Mouse (Mus musculus) kidney, embryonic 14.5 days (tissue): Measurements from ENCODE around the gene C2cd3. TPM values are rescaled to one million over a fixed set of nuclear protein-coding genes. Genes with fewer than 3 reads are reported as not detected.

ENCODE experiments used
- ATAC-seq: fragments of 200-750 bp; cut with Nextera tagmentation; 2 replicates; pipeline ENCODE4 v1.8.0; 2017; ENCODE audit warnings: moderate number of reproducible peaks, mild to moderate bottlenecking, moderate TSS enrichment, moderate library complexity; ENCODE audit not compliant: low FRiP score, low TSS enrichment
- H3K27ac ChIP-seq: fragments of 300-500 bp; sonication (generic); 2 replicates; pipeline ENCODE4 v1.5.1; 2014; ENCODE audit warnings: low read depth, mild to moderate bottlenecking, low read length, moderate library complexity, mixed read lengths
- H3K27me3 ChIP-seq: fragments of 300-500 bp; sonication (generic); 2 replicates; pipeline ENCODE4 v1.6.1; 2014; ENCODE audit warnings: mild to moderate bottlenecking, low read length; ENCODE audit not compliant: control insufficient read depth, insufficient read depth
- H3K36me3 ChIP-seq: fragments of 300-500 bp; sonication (generic); 2 replicates; pipeline ENCODE4 v1.6.1; 2014; ENCODE audit warnings: low read length, mixed read lengths; ENCODE audit not compliant: control insufficient read depth, insufficient read depth
- H3K4me1 ChIP-seq: fragments of 300-500 bp; sonication (generic); 2 replicates; pipeline ENCODE4 v1.6.1; 2014; ENCODE audit warnings: low read length, mixed read lengths; ENCODE audit not compliant: control insufficient read depth, insufficient read depth
- H3K4me2 ChIP-seq: fragments of 300-500 bp; sonication (generic); replicated peaks from 2 replicates; pipeline ENCODE4 v1.6.1; 2014; ENCODE audit warnings: low read depth, mild to moderate bottlenecking, low read length
- H3K4me3 ChIP-seq: fragments of 300-500 bp; sonication (generic); 2 replicates; pipeline ENCODE4 v1.5.1; 2014; ENCODE audit warnings: mild to moderate bottlenecking, low read length
- H3K9ac ChIP-seq: fragments of 300-500 bp; sonication (generic); 2 replicates; pipeline ENCODE4 v1.6.1; 2014; ENCODE audit warnings: low read depth, mild to moderate bottlenecking, low read length, moderate library complexity
- H3K9me3 ChIP-seq: fragments of 300-500 bp; sonication (generic); 2 replicates; pipeline ENCODE4 v1.6.1; 2016; ENCODE audit warnings: low read length; ENCODE audit not compliant: control insufficient read depth
- WGBS: fragments of 180-500 bp; shearing (Covaris S2); extraction: QIAGEN DNeasy Blood & Tissue Kit; methylation state at CpG from one replicate; pipeline ENCODE4 v1.1.7; 2014; 5-methylcytosine and 5-hydroxymethylcytosine counted together
- polyA plus RNA-seq: library from polyadenylated mRNA; unstranded; fragments of >200 nt; fragmentation: Nextera tagmentation; extraction: Ambion mirVana; gene quantifications from 2 replicates; pipeline ENCODE4 v1.2.1, GENCODE M21; 2014

C2cd3 gene
- 38.6 and 45.4 TPM in 2 replicates for polyA plus RNA-seq

- Histone ChIP-seq H3K9ac (peak within 1 kb of the TSS; percentile 82), H3K27me3 (no peaks in the 10 kb centered on the region)
- WGBS = under 1% methylated on average over 54 of the region's 54 CpGs
Observed at GRCm38 (mm10) chr7:100371495-100372451, at the start of gene C2cd3, which contains the start of gene Ppme1. Gene C2cd3 (plus strand): TSS chr7:100372233. Gene Ppme1 (minus strand): TSS chr7:100372307.

DNA sequence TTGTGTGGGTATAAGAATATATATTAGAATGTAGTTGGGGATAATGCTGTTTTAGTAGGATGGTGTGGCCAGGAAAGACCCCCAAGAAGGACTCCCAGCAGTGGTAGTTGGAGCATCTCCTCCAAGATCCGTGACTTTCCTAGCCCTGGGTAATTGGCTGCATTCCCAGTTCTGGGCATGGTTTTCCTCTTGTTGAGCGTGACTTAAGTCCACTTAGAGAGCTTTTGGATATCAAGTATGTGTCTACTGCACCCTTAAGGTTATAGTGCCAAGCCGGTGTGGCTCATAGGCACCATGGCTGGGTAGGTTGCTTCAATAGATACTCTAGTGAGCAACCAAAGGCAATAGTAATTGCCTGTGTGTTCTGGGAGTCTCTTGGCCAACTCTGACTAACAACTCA lies 48.3 kb upstream of the C2cd3 start:
- ATAC-seq = no peak
- Histone ChIP-seq H3K9me3 (no peaks in the 10 kb centered on the region), H3K4me2 (no peak overlapping the region), H3K4me3 (no peak overlapping the region), H3K27me3 (no peaks in the 10 kb centered on the region), H3K9ac (no peak overlapping the region), H3K4me1 (no peaks in the 10 kb centered on the region), H3K27ac (no peak overlapping the region), H3K36me3 (peaks cover 26% of the 10 kb centered on the region; the same call in 1 of the 2 replicates)
- 91% methylated on average over 3 of the region's 3 CpGs for WGBS

More at GRCm38 (mm10) chr7:100371495-100372451, at the start of gene C2cd3, which contains the start of gene Ppme1:
- H3K9me3 ChIP-seq = no peaks in the 10 kb centered on the region
- H3K4me3 ChIP-seq = peak within 1 kb of the TSS; percentile 80
- peaks cover 7% of the 10 kb centered on the region for H3K4me1 ChIP-seq
- H3K36me3 ChIP-seq = peaks cover 17% of the 10 kb centered on the region; the same call in 1 of the 2 replicates
- peak; percentile 98 for ATAC-seq
- H3K27ac ChIP-seq = peak within 1 kb of the TSS; percentile 79
- H3K4me2 ChIP-seq = peak within 1 kb of the TSS; percentile 54

DNA sequence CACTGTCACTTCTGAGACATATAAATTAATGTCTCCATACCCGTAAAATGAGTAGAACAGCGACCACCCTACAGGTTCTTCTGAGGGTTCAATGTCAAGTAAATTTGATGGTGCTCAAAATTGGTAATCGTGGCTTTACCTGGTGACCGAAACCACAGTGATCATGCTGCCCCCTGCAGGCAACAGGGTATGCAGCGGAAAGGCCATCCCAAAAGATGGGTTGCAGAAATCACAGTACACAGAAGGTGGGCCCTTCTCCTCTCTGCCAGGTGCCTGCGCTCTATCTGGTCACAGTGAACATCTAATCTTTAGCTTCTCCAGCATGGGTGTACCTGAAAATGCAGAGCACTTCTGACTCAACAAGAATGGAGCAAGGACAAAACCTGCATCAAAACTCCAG lies 46.6 kb upstream of the C2cd3 start:
- Histone ChIP-seq H3K4me2 (no peak overlapping the region), H3K36me3 (peaks cover 38% of the 10 kb centered on the region; the same call in 1 of the 2 replicates)
- 75% methylated on average over 6 of the region's 6 CpGs for WGBS

DNA sequence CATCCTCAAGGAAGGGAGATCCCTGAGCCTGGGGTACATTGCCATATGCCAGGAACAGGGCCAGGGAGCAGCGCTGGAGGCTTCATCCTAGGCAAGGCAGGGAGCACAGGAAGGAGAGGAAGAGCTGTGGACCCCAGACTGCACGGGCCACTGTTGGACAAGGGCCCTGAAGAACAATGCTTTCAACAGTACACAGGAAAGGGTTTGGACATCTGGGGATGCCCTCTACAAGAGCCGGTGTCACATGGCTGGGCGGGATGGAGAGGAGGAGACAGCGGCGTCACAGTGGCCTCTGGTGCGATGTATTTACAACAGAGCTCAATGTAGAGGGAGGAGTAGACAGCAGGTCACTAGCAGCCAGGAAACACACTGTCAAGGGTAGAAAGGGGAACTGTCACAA lies 44.5 kb upstream of the C2cd3 start:
- no peak for ATAC-seq
- Histone ChIP-seq H3K4me2 (no peak overlapping the region), H3K27me3 (no peaks in the 10 kb centered on the region), H3K9me3 (no peaks in the 10 kb centered on the region), H3K4me1 (no peaks in the 10 kb centered on the region), H3K27ac (no peak overlapping the region), H3K36me3 (peaks cover 53% of the 10 kb centered on the region), H3K4me3 (no peak overlapping the region), H3K9ac (no peak overlapping the region)
- WGBS = 76% methylated on average over 7 of the region's 7 CpGs

More for the DNA sequence above, 46.6 kb upstream of the C2cd3 start:
- ATAC-seq = no peak
- Histone ChIP-seq H3K27me3 (no peaks in the 10 kb centered on the region), H3K27ac (no peak overlapping the region), H3K9me3 (no peaks in the 10 kb centered on the region), H3K9ac (no peak overlapping the region), H3K4me3 (no peak overlapping the region), H3K4me1 (no peaks in the 10 kb centered on the region)

GRCm38 (mm10) chr7:100328636-100329035 lies 43.4 kb upstream of the C2cd3 start:
- 85% methylated on average over 4 of the region's 4 CpGs for WGBS
- H3K36me3 ChIP-seq = peaks cover 63% of the 10 kb centered on the region
- H3K4me2 ChIP-seq = no peak overlapping the region
- no peaks in the 10 kb centered on the region for H3K4me1 ChIP-seq
- H3K27ac ChIP-seq = no peak overlapping the region
- H3K27me3 ChIP-seq = no peaks in the 10 kb centered on the region
- H3K9ac ChIP-seq = no peak overlapping the region
- no peak overlapping the region for H3K4me3 ChIP-seq
- no peaks in the 10 kb centered on the region for H3K9me3 ChIP-seq
- no peak for ATAC-seq

GRCm38 (mm10) chr7:100331269-100331668 lies 40.8 kb upstream of the C2cd3 start:
- ATAC-seq = no peak
- H3K4me3 ChIP-seq = no peak overlapping the region
- no peaks in the 10 kb centered on the region for H3K27me3 ChIP-seq
- H3K27ac ChIP-seq = no peak overlapping the region
- 79% methylated on average over 3 of the region's 3 CpGs for WGBS
- no peak overlapping the region for H3K9ac ChIP-seq
- H3K4me2 ChIP-seq = no peak overlapping the region
- no peaks in the 10 kb centered on the region for H3K9me3 ChIP-seq
- no peaks in the 10 kb centered on the region for H3K4me1 ChIP-seq
- H3K36me3 ChIP-seq = peaks cover 79% of the 10 kb centered on the region

DNA sequence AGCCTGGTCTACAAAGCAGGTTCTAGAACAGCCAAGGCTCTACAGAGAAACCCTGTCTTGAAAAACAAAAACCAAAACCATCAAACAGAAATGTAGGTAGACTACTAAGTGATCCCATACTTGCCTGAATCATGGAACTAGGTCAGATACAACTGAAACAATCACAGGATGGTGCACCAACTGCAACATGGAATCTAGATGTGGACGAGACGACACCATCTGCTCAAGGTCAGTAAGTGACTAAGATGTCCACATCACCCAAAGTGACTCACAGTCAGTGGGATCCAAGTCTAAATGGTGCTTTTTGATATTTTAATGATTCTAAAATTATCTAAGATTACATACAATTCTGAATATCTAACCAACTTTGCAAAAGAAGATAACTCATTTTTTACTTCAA lies 36.1 kb upstream of the C2cd3 start:
- no peaks in the 10 kb centered on the region for H3K4me1 ChIP-seq
- ATAC-seq = no peak
- no peak overlapping the region for H3K9ac ChIP-seq
- H3K27me3 ChIP-seq = no peaks in the 10 kb centered on the region
- H3K36me3 ChIP-seq = peaks cover 78% of the 10 kb centered on the region
- H3K4me3 ChIP-seq = no peak overlapping the region
- no peak overlapping the region for H3K4me2 ChIP-seq
- H3K9me3 ChIP-seq = no peaks in the 10 kb centered on the region
- H3K27ac ChIP-seq = no peak overlapping the region
- WGBS = 96% methylated on average over 2 of the region's 2 CpGs

DNA sequence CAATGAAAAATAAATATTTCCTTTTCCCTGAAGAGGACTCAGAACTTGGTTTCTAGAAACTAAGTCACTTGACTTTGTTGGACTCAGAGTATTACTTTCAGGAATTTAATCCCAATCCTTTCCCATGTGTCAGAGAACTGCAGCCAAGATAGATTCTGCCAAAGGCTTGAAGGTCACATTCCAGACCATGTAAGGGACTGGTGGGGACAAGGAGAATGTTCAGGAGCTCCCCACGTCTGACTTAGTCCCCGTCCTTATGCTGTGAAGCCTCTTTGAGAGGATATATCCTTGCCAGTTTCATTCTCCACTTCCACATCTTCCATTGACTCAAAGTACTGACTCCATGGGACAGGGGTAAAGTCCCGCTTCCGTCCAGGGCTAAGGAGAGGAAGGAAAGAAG lies 17.0 kb upstream of the C2cd3 start:
- no peak overlapping the region for H3K4me3 ChIP-seq
- no peaks in the 10 kb centered on the region for H3K27me3 ChIP-seq
- 79% methylated on average over 4 of the region's 4 CpGs for WGBS
- H3K27ac ChIP-seq = no peak overlapping the region
- H3K9ac ChIP-seq = no peak overlapping the region
- no peak overlapping the region for H3K4me2 ChIP-seq
- peaks cover 6% of the 10 kb centered on the region; the same call in 1 of the 2 replicates for H3K36me3 ChIP-seq
- ATAC-seq = no peak
- H3K9me3 ChIP-seq = no peaks in the 10 kb centered on the region
- H3K4me1 ChIP-seq = no peaks in the 10 kb centered on the region

DNA sequence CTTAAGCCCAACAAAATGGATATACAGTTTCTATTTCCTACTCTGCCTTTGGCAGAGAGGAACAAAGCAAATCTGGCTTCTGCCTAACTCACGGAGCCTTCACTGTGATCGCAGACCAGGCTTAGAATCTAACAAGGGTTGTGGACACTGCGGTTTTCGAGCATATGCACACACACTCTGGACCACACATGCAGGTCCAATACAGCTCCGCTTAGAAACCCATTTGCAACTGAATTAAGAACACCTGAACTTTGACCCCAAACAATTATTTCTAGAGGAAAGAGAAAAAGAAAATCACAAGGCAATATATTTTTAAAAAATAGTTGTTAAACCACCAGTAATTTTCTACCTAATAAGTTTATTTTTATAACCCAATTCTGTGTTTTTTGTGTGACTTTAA lies 15.7 kb upstream of the C2cd3 start:
- H3K4me1 ChIP-seq = no peaks in the 10 kb centered on the region
- H3K4me3 ChIP-seq = no peak overlapping the region
- H3K36me3 ChIP-seq = peaks cover 6% of the 10 kb centered on the region; the same call in 1 of the 2 replicates
- H3K9me3 ChIP-seq = no peaks in the 10 kb centered on the region
- no peaks in the 10 kb centered on the region for H3K27me3 ChIP-seq
- WGBS = 73% methylated on average over 5 of the region's 5 CpGs
- no peak overlapping the region for H3K4me2 ChIP-seq
- no peak overlapping the region for H3K9ac ChIP-seq
- ATAC-seq = no peak
- H3K27ac ChIP-seq = no peak overlapping the region
